Mouse (Mus musculus): ENCODE results near the gene Tdrd3.

- no peak for TF ChIP-seq CTCF (IDR thresholded peaks at IDR 0.05; ENCODE audit: low read depth, low read length)
- no peak for TF ChIP-seq TAL1 (conservative IDR thresholded peaks at IDR 0.05; ENCODE audit: low read depth, low read length)
Observed at GRCm38 (mm10) chr14:87464655-87465054, 48.2 kb downstream of the Tdrd3 start.

Measured in G1E (cell line).